Comparison of ENCODE assay signal across 13 mouse cellular contexts in the genomic region with DNA sequence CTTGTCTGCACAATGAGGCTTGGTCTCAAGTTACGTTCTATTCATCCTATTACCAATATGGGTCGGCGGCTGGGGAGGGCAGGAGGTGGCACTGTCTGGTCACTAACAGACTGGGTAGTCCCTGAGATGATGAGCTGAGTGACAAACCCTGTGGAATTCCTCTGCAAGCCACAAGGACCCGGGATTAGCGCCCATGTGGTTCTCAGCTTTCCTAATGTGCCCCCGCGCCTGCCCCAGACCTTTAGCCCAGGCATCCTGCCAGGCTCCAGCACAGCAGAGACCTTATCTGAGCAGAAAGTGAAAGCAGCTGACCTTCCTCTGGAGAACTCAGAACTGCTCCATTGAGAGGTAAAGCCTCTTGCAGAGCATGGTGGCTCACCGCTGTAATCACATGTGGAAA. TPM values are rescaled to one million over a fixed set of nuclear protein-coding genes. Genes with fewer than 3 reads are reported as not detected.
DNase-seq lines count a peak whose midpoint lies in the region; ATAC-seq lines count a peak whose summit lies in the region.
"Had no signal": no experiment of that assay in that cellular context is flagged by ENCODE, and none has a peak within 500 bp of the region (broad histone marks: within the 10 kb centered on the region; RNA-seq: fewer than 3 reads in every experiment).

No protein-coding gene starts in this region.

- peak; percentile 87 for DNase-seq in kidney, adult 11 months
- DNase-seq in adipocyte (ENCODE audit: low spot score): peak; percentile 88
- peak; percentile 54 to 76 for DNase-seq in heart, adult 9 months (ENCODE audit: low spot score in 2 of 2)
- peak; percentile 33 for DNase-seq in lung, postnatal 36 days
- no peak for DNase-seq in T-cell, adult 2 months (ENCODE audit: low spot score)
- no peak for DNase-seq in left cerebral cortex, adult 18-20 months (ENCODE audit: low spot score in 2 of 2)
- DNase-seq: thymus, postnatal 25 days had no signal

- H3K27me3 ChIP-seq in kidney, embryonic 16.5 days (ENCODE audit: insufficient read depth, low read length): no peaks in the 10 kb centered on the region
- H3K27me3 ChIP-seq in forebrain, embryonic 15.5 days: no peaks in the 10 kb centered on the region
- H3K27me3 ChIP-seq: embryonic facial prominence, embryonic 13.5 days; hindbrain, embryonic 15.5 days; limb, embryonic 15.5 days had no signal

- no peak overlapping the region for H3K4me3 ChIP-seq in kidney, embryonic 16.5 days (ENCODE audit: low read length)
- H3K4me3 ChIP-seq in forebrain, embryonic 15.5 days: no peak overlapping the region
- H3K4me3 ChIP-seq: embryonic facial prominence, embryonic 13.5 days; hindbrain, embryonic 15.5 days; limb, embryonic 15.5 days had no signal

- no peaks in the 10 kb centered on the region for H3K9me3 ChIP-seq in kidney, embryonic 16.5 days (ENCODE audit: low read length)
- H3K9me3 ChIP-seq in forebrain, embryonic 15.5 days: no peaks in the 10 kb centered on the region
- H3K9me3 ChIP-seq: embryonic facial prominence, embryonic 13.5 days; hindbrain, embryonic 15.5 days; limb, embryonic 15.5 days had no signal

- H3K9ac ChIP-seq in kidney, embryonic 16.5 days (replicated peaks; ENCODE audit: low read length): no peak overlapping the region
- no peak overlapping the region for H3K9ac ChIP-seq in forebrain, embryonic 15.5 days (replicated peaks)
- H3K9ac ChIP-seq: embryonic facial prominence, embryonic 13.5 days; hindbrain, embryonic 15.5 days; limb, embryonic 15.5 days had no signal

- no peak overlapping the region for H3K4me2 ChIP-seq in kidney, embryonic 16.5 days (replicated peaks; ENCODE audit: low read depth, low read length)
- no peak overlapping the region for H3K4me2 ChIP-seq in forebrain, embryonic 15.5 days (replicated peaks)
- H3K4me2 ChIP-seq: embryonic facial prominence, embryonic 13.5 days; hindbrain, embryonic 15.5 days; limb, embryonic 15.5 days had no signal

- H3K4me1 ChIP-seq in kidney, embryonic 16.5 days (ENCODE audit: insufficient read depth, low read length): no peaks in the 10 kb centered on the region
- no peaks in the 10 kb centered on the region for H3K4me1 ChIP-seq in forebrain, embryonic 15.5 days
- H3K4me1 ChIP-seq: embryonic facial prominence, embryonic 13.5 days; hindbrain, embryonic 15.5 days; limb, embryonic 15.5 days had no signal

- 71% methylated on average over 8 of the region's 8 CpGs for WGBS in kidney, embryonic 16.5 days
- WGBS in forebrain, embryonic 15.5 days: 68% methylated on average over 8 of the region's 8 CpGs

- H3K36me3 ChIP-seq in kidney, embryonic 16.5 days (ENCODE audit: insufficient read depth, low read length): no peaks in the 10 kb centered on the region
- no peaks in the 10 kb centered on the region for H3K36me3 ChIP-seq in forebrain, embryonic 15.5 days
- H3K36me3 ChIP-seq: embryonic facial prominence, embryonic 13.5 days; hindbrain, embryonic 15.5 days; limb, embryonic 15.5 days had no signal

- no peak; the same call in 1 of the 2 replicates for ATAC-seq in kidney, embryonic 16.5 days (ENCODE audit: low FRiP score, low TSS enrichment)
- no peak for ATAC-seq in forebrain, embryonic 15.5 days (replicated peaks)
- ATAC-seq: CD4-positive, CD25-positive, alpha-beta regulatory T cell, adult 4 months had no signal

- no peak overlapping the region for H3K27ac ChIP-seq in kidney, embryonic 16.5 days (ENCODE audit: low read length)
- no peak overlapping the region for H3K27ac ChIP-seq in forebrain, embryonic 15.5 days (replicated peaks)
- H3K27ac ChIP-seq: embryonic facial prominence, embryonic 13.5 days; hindbrain, embryonic 15.5 days; limb, embryonic 15.5 days had no signal

RNA-seq across cellular contexts. Expression of a gene that starts 21.0 kb away (rescaled TPM):
- 13.0 and 13.1 TPM in 2 replicates for polyA plus RNA-seq in kidney, embryonic 16.5 days (2015; fragmentation: Nextera tagmentation; extraction: Ambion mirVana)
- polyA plus RNA-seq in forebrain, embryonic 15.5 days (2015; fragmentation: Nextera tagmentation; extraction: Ambion mirVana): 9.7 and 9.9 TPM in 2 replicates
- 10 to 100 TPM; 13.4 to 14.9 TPM for total RNA-seq in left cerebral cortex, adult 18-20 months (2021)

RNA-seq across cellular contexts. Expression of a gene that starts 37.1 kb away (rescaled TPM):
- 868 and 911 TPM in 2 replicates for polyA plus RNA-seq in kidney, embryonic 16.5 days (2015; fragmentation: Nextera tagmentation; extraction: Ambion mirVana)
- polyA plus RNA-seq in forebrain, embryonic 15.5 days (2015; fragmentation: Nextera tagmentation; extraction: Ambion mirVana): 868 and 874 TPM in 2 replicates
- 1,000 to 10,000 TPM in 1 of 2 experiments, 100 to 1,000 TPM in 1; 988 to 1,071 TPM for total RNA-seq in left cerebral cortex, adult 18-20 months (2021)

RNA-seq across cellular contexts. Expression of a gene that starts 53.5 kb away (rescaled TPM):
- polyA plus RNA-seq in kidney, embryonic 16.5 days (2015; fragmentation: Nextera tagmentation; extraction: Ambion mirVana): 24.2 and 25.2 TPM in 2 replicates
- polyA plus RNA-seq in forebrain, embryonic 15.5 days (2015; fragmentation: Nextera tagmentation; extraction: Ambion mirVana): 23.4 and 24.1 TPM in 2 replicates
- 10 to 100 TPM; 24.3 to 25.5 TPM for total RNA-seq in left cerebral cortex, adult 18-20 months (2021)

Comparison
In these comparisons a context has a peak if more than half of its experiments do, and no peak if none do; other contexts are left out.
1. DNase-seq: peak in kidney, adult 11 months (single experiment), adipocyte (single experiment), heart, adult 9 months (2 of 2) and lung, postnatal 36 days (single experiment); none in T-cell, adult 2 months (single experiment) and left cerebral cortex, adult 18-20 months (0 of 2).